Mouse (Mus musculus): ENCODE data around the gene Klk15. TPM values are rescaled to one million over a fixed set of nuclear protein-coding genes. Genes with fewer than 3 reads are reported as not detected.
A peak's percentile ranks its signal among the peaks of the same experiment; 100 is the strongest.

Klk15 gene
- polyA plus RNA-seq, 1 experiment from 2014 or later = not detected

DNA sequence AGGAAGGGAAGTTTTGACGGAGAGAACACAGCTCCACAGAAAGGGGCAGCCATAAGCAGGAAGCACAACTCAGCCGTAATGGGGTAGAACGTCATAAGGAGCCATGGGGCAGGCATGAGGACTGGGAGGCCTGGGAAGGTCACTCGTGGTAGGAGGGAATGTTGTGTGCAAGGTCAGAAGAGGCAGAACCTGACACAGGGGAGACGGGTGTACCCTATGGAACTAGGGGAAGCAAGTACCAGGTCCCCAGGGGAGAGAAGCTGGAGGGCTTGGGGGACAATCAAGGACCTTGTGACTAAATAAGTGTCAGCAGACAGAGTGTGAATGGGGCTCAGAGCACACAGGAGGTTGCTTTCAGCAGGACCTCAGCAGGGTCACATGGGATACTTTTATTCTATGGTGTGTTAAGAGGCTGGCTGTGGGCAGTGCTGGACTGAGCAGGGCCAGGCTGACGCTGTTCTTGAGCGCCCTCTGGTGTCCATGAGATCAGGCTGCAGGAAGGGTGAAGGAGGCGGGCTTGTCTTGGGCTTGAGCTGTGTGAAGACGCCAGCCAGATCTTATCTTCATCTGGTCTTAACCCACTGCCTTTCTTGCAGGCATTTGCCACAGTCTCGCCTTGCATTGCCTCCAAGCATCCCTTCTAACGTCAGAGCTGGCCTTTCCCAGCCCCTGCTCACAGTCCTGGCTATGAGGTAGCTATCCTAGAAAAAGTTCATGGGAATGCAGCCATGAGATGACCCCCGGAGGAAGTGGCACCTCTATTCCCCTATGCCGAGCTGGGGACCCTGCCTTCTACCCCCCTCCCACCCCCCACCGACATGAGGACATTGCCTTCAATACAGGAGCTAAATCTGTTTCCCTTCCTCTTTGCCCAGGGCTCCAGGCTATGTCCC, 13.7 kb upstream of the Klk15 start:
- no peak overlapping the region for H3K9ac ChIP-seq (replicated peaks; ENCODE audit: low read depth)
- ATAC-seq = peak; percentile 84
- no peaks in the 10 kb centered on the region for H3K9me3 ChIP-seq (ENCODE audit: low read length)
- H3K27me3 ChIP-seq (replicated peaks; ENCODE audit: insufficient read depth, low read length) = no peaks in the 10 kb centered on the region
- TF ChIP-seq EP300 (IDR thresholded peaks at IDR 0.05) (no peak), CTCF (IDR thresholded peaks at IDR 0.05) (peak; percentile 90)
- H3K27ac ChIP-seq (ENCODE audit: low read length) = no peak overlapping the region
- DNase-seq (ENCODE audit: low spot score) = peak; percentile 86
- H3K4me3 ChIP-seq (ENCODE audit: low read depth, low read length) = no peak overlapping the region
- WGBS = 23% methylated on average over 14 of the region's 14 CpGs
- H3K4me2 ChIP-seq (replicated peaks; ENCODE audit: low read depth, low read length) = no peak overlapping the region
- H3K4me1 ChIP-seq (ENCODE audit: insufficient read depth, low read depth, low read length) = no peaks in the 10 kb centered on the region
- no peaks in the 10 kb centered on the region for H3K36me3 ChIP-seq (ENCODE audit: insufficient read depth, low read length)

- no peak overlapping the region for H3K4me2 ChIP-seq (replicated peaks; ENCODE audit: low read depth, low read length)
- 78% methylated on average over 3 of the region's 3 CpGs for WGBS
- no peak for TF ChIP-seq EP300 (IDR thresholded peaks at IDR 0.05)
- TF ChIP-seq CTCF (IDR thresholded peaks at IDR 0.05) = no peak
- H3K9me3 ChIP-seq (ENCODE audit: low read length) = no peaks in the 10 kb centered on the region
- no peak overlapping the region for H3K4me3 ChIP-seq (ENCODE audit: low read depth, low read length)
- no peaks in the 10 kb centered on the region for H3K36me3 ChIP-seq (ENCODE audit: insufficient read depth, low read length)
- no peaks in the 10 kb centered on the region for H3K4me1 ChIP-seq (ENCODE audit: insufficient read depth, low read depth, low read length)
- H3K27me3 ChIP-seq (replicated peaks; ENCODE audit: insufficient read depth, low read length) = no peaks in the 10 kb centered on the region
- H3K9ac ChIP-seq (replicated peaks; ENCODE audit: low read depth) = no peak overlapping the region
- ATAC-seq = no peak
- H3K27ac ChIP-seq (ENCODE audit: low read length) = no peak overlapping the region
- DNase-seq (ENCODE audit: low spot score) = peak; percentile 20
Measured at GRCm38 (mm10) chr7:43920582-43920981, 13.0 kb upstream of the Klk15 start.

GRCm38 (mm10) chr7:43921087-43921486, 12.5 kb upstream of the Klk15 start:
- no peak overlapping the region for H3K4me3 ChIP-seq (ENCODE audit: low read depth, low read length)
- ATAC-seq (no peak), DNase-seq (ENCODE audit: low spot score) (no peak)
- no peaks in the 10 kb centered on the region for H3K9me3 ChIP-seq (ENCODE audit: low read length)
- H3K4me2 ChIP-seq (replicated peaks; ENCODE audit: low read depth, low read length) = no peak overlapping the region
- H3K4me1 ChIP-seq (ENCODE audit: insufficient read depth, low read depth, low read length) = no peaks in the 10 kb centered on the region
- TF ChIP-seq EP300 (IDR thresholded peaks at IDR 0.05) = no peak
- TF ChIP-seq CTCF (IDR thresholded peaks at IDR 0.05) = no peak
- no peaks in the 10 kb centered on the region for H3K36me3 ChIP-seq (ENCODE audit: insufficient read depth, low read length)
- H3K27me3 ChIP-seq (replicated peaks; ENCODE audit: insufficient read depth, low read length) = no peaks in the 10 kb centered on the region
- H3K27ac ChIP-seq (ENCODE audit: low read length) = no peak overlapping the region
- H3K9ac ChIP-seq (replicated peaks; ENCODE audit: low read depth) = no peak overlapping the region
- 69% methylated on average over 6 of the region's 6 CpGs for WGBS

GRCm38 (mm10) chr7:43921941-43922340, 11.6 kb upstream of the Klk15 start:
- Histone ChIP-seq H3K36me3 (ENCODE audit: insufficient read depth, low read length) (no peaks in the 10 kb centered on the region), H3K9ac (replicated peaks; ENCODE audit: low read depth) (no peak overlapping the region), H3K27ac (ENCODE audit: low read length) (no peak overlapping the region), H3K4me1 (ENCODE audit: insufficient read depth, low read depth, low read length) (no peaks in the 10 kb centered on the region), H3K4me2 (replicated peaks; ENCODE audit: low read depth, low read length) (no peak overlapping the region), H3K9me3 (ENCODE audit: low read length) (no peaks in the 10 kb centered on the region), H3K4me3 (ENCODE audit: low read depth, low read length) (no peak overlapping the region), H3K27me3 (replicated peaks; ENCODE audit: insufficient read depth, low read length) (no peaks in the 10 kb centered on the region)
- TF ChIP-seq EP300 (IDR thresholded peaks at IDR 0.05) = no peak
- no peak for TF ChIP-seq CTCF (IDR thresholded peaks at IDR 0.05)
- ATAC-seq (no peak), DNase-seq (ENCODE audit: low spot score) (no peak)
- WGBS = 73% methylated on average over 2 of the region's 2 CpGs

DNA sequence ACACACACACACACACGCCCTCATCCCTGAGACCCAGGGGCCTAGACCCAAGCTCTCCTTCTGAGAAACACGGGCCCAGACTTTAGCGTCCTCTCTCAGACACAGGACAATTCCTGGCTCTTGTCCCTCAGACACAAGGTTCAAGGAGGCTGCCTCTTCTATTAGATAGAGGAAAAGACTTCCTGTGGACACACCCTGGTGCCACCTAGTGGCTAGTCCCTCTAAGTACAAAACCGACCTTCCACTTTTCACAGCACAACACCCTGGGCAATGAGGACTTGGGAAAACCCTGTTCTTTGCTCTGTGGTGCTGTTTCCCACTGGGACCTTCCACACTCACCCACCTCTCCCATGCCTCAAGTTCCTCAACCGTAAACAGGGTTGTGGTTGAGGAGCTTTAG, 7.6 kb upstream of the Klk15 start:
- DNase-seq (ENCODE audit: low spot score) (no peak), ATAC-seq (no peak)
- no peaks in the 10 kb centered on the region for H3K4me1 ChIP-seq (ENCODE audit: insufficient read depth, low read depth, low read length)
- H3K4me2 ChIP-seq (replicated peaks; ENCODE audit: low read depth, low read length) = no peak overlapping the region
- TF ChIP-seq CTCF (IDR thresholded peaks at IDR 0.05) (peak; percentile 42), EP300 (IDR thresholded peaks at IDR 0.05) (no peak)
- H3K36me3 ChIP-seq (ENCODE audit: insufficient read depth, low read length) = no peaks in the 10 kb centered on the region
- 71% methylated on average over 5 of the region's 5 CpGs for WGBS
- no peaks in the 10 kb centered on the region for H3K9me3 ChIP-seq (ENCODE audit: low read length)
- no peaks in the 10 kb centered on the region for H3K27me3 ChIP-seq (replicated peaks; ENCODE audit: insufficient read depth, low read length)
- H3K27ac ChIP-seq (ENCODE audit: low read length) = no peak overlapping the region
- H3K4me3 ChIP-seq (ENCODE audit: low read depth, low read length) = no peak overlapping the region
- no peak overlapping the region for H3K9ac ChIP-seq (replicated peaks; ENCODE audit: low read depth)

- Histone ChIP-seq H3K4me3 (ENCODE audit: low read depth, low read length) (no peak overlapping the region), H3K4me2 (replicated peaks; ENCODE audit: low read depth, low read length) (no peak overlapping the region), H3K27me3 (replicated peaks; ENCODE audit: insufficient read depth, low read length) (no peaks in the 10 kb centered on the region), H3K9me3 (ENCODE audit: low read length) (no peaks in the 10 kb centered on the region), H3K9ac (replicated peaks; ENCODE audit: low read depth) (no peak overlapping the region), H3K4me1 (ENCODE audit: insufficient read depth, low read depth, low read length) (no peaks in the 10 kb centered on the region), H3K27ac (ENCODE audit: low read length) (no peak overlapping the region), H3K36me3 (ENCODE audit: insufficient read depth, low read length) (no peaks in the 10 kb centered on the region)
- TF ChIP-seq CTCF (IDR thresholded peaks at IDR 0.05) = peak; percentile 44
- no peak for TF ChIP-seq EP300 (IDR thresholded peaks at IDR 0.05)
- DNase-seq (ENCODE audit: low spot score) = no peak
- ATAC-seq = no peak
- WGBS = 50% methylated on average over 4 of the region's 4 CpGs
Measured at GRCm38 (mm10) chr7:43928521-43928920, 5.0 kb upstream of the Klk15 start.

All from lung, postnatal 0 days (tissue).